Mouse (Mus musculus) kidney, embryonic 16.5 days (tissue): ENCODE measurements around the gene Fam129c. TPM values are rescaled to one million over a fixed set of nuclear protein-coding genes. Genes with fewer than 3 reads are reported as not detected.

Experiments used
- ATAC-seq: fragments of 200-750 bp; cut with Nextera tagmentation; 2 replicates; pipeline ENCODE4 v1.8.0; 2017; ENCODE audit warnings: moderate TSS enrichment; ENCODE audit not compliant: low FRiP score, low TSS enrichment
- H3K27ac ChIP-seq: fragments of 300-500 bp; sonication (generic); 2 replicates; pipeline ENCODE4 v1.5.1; 2014; ENCODE audit warnings: low read length
- H3K27me3 ChIP-seq: fragments of 300-500 bp; sonication (generic); 2 replicates; pipeline ENCODE4 v1.6.1; 2014; ENCODE audit warnings: low read length, control low read depth, mixed read lengths; ENCODE audit not compliant: insufficient read depth
- H3K36me3 ChIP-seq: fragments of 300-500 bp; sonication (generic); 2 replicates; pipeline ENCODE4 v1.6.1; 2014; ENCODE audit warnings: low read length, control low read depth, mixed read lengths; ENCODE audit not compliant: insufficient read depth
- H3K4me1 ChIP-seq: fragments of 300-500 bp; sonication (generic); 2 replicates; pipeline ENCODE4 v1.6.1; 2014; ENCODE audit warnings: low read length, control low read depth, mixed read lengths; ENCODE audit not compliant: insufficient read depth
- H3K4me2 ChIP-seq: fragments of 300-500 bp; sonication (generic); replicated peaks from 2 replicates; pipeline ENCODE4 v1.6.1; 2014; ENCODE audit warnings: low read depth, low read length
- H3K4me3 ChIP-seq: fragments of 300-500 bp; sonication (generic); 2 replicates; pipeline ENCODE4 v1.5.1; 2014; ENCODE audit warnings: mild to moderate bottlenecking, low read length
- H3K9ac ChIP-seq: fragments of 300-500 bp; sonication (generic); replicated peaks from 2 replicates; pipeline ENCODE4 v1.6.1; 2014; ENCODE audit warnings: low read length
- H3K9me3 ChIP-seq: fragments of 300-500 bp; sonication (generic); 2 replicates; pipeline ENCODE4 v1.6.1; 2016; ENCODE audit warnings: low read length, control low read depth
- WGBS: fragments of 180-500 bp; shearing (Covaris S2); extraction: QIAGEN DNeasy Blood & Tissue Kit; methylation state at CpG from one replicate; pipeline ENCODE4 v1.1.7; 2014; 5-methylcytosine and 5-hydroxymethylcytosine counted together
- polyA plus RNA-seq: library from polyadenylated mRNA; unstranded; fragments of >200 nt; fragmentation: Nextera tagmentation; extraction: Ambion mirVana; gene quantifications from 2 replicates; pipeline ENCODE4 v1.2.1, GENCODE M21; 2015

Gene Fam129c
- polyA plus RNA-seq, 1 experiment from 2014 or later: 5.3 TPM

DNA sequence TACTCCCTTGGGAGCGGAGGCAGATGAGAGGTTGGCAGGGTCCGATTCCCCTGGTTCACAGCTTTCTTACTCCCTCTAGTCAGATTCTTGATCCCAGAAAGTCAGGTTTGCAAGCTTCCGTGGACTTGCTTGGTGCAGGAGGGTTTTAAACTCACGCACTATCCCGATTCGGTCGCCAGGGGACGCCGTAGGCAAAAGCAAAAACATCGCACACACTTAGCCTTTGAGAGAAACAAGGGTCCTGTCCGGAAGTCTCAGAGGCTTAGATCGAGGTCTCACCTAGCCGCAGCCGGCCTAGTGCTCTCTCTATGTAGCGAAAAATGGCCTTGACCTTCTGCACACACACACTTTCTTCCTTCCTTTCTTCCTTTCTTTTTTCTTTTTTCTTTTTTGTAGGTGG, 36.0 kb upstream of the Fam129c start:
- no peaks in the 10 kb centered on the region for H3K36me3 ChIP-seq
- no peak overlapping the region for H3K4me3 ChIP-seq
- H3K27ac ChIP-seq: no peak overlapping the region
- peaks cover 6% of the 10 kb centered on the region; the same call in 1 of the 2 replicates for H3K9me3 ChIP-seq
- H3K4me2 ChIP-seq: no peak overlapping the region
- H3K4me1 ChIP-seq: peaks cover 11% of the 10 kb centered on the region
- WGBS: 2% methylated on average over 15 of the region's 15 CpGs
- H3K9ac ChIP-seq: no peak overlapping the region
- ATAC-seq: no peak
- peaks cover 49% of the 10 kb centered on the region for H3K27me3 ChIP-seq

DNA sequence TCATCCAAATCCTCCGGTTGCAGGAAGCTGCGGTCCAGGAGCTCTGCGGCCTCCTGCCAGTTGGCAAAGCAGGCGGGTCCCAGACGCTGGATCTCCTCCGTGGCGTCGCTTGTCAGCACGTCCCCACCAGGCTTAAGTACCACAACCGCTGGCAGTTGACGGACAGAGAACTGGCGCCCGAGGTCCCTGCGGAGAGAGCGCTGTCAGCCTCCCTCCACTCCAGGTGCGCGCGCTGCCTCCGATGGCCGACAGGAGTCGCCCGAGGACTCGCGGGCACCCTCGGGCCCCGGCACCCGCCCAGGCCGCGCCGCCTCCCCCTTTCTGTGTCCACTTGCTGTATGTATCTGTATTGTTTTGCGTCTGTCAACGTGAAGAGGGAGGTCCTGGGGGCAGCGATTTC, 34.7 kb upstream of the Fam129c start:
- Histone ChIP-seq H3K4me3 (peak overlapping the region; percentile 32), H3K4me1 (peaks cover 14% of the 10 kb centered on the region), H3K4me2 (peak overlapping the region; percentile 50), H3K27ac (no peak overlapping the region), H3K36me3 (no peaks in the 10 kb centered on the region), H3K9me3 (peaks cover 6% of the 10 kb centered on the region; the same call in 1 of the 2 replicates), H3K27me3 (peaks cover 42% of the 10 kb centered on the region), H3K9ac (peak overlapping the region; percentile 9)
- WGBS: 1% methylated on average over 33 of the region's 33 CpGs
- 0 out of 2 replicates have a peak, but pooled peaks have one; percentile 34 for ATAC-seq

DNA sequence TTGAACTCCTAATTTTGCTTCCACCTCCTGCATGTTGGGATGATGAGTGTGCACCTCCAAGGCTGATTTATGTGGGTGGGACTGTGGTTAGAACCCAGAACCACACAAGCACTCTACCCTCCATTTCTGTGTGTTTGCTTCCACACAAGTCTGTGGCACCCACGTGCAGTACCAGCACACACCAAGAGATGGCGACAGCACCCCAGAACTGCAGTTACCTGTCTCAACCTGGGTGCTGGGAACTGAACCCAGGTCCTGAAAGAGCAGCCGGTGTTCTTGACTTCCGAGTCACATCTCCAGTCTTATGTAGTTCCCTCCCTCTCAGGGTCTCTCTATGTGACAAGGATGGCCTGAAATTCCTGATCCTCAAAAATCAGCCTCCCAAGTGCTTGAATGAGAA, 33.5 kb upstream of the Fam129c start:
- Histone ChIP-seq H3K27me3 (peaks cover 33% of the 10 kb centered on the region), H3K27ac (no peak overlapping the region), H3K4me1 (peaks cover 18% of the 10 kb centered on the region), H3K9me3 (peaks cover 6% of the 10 kb centered on the region; the same call in 1 of the 2 replicates), H3K4me3 (no peak overlapping the region), H3K4me2 (no peak overlapping the region), H3K9ac (no peak overlapping the region), H3K36me3 (no peaks in the 10 kb centered on the region)
- ATAC-seq: no peak
- 83% methylated on average over 4 of the region's 4 CpGs for WGBS

DNA sequence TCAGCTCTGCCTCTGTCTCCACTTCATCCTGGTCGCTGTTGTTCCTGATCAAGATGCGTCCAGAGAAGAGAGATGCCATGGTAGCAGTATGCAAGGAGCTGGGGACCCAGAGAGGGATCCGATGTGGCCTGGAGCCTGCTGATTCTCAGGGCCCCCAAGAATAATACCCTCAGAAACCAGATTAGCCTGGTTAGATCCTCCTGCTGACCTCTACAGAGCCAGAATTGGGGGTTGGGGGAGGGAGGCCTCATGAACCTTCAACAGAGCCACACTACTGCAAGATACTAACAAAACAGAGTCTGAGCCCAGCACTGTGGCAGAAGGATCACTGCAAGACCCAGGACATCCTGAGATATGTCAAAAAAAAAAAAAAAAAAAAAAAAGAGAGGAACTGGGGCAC, 30.9 kb upstream of the Fam129c start, which contains the start of gene Nxnl1:
Gene Nxnl1, minus strand, starts transcription at position 101 of the 400 bp plus-strand sequence.
- Histone ChIP-seq H3K4me3 (no peak within 1 kb of the TSS), H3K4me2 (no peak within 1 kb of the TSS), H3K4me1 (peaks cover 25% of the 10 kb centered on the region), H3K36me3 (no peaks in the 10 kb centered on the region), H3K27me3 (peaks cover 12% of the 10 kb centered on the region), H3K9me3 (peaks cover 6% of the 10 kb centered on the region; the same call in 1 of the 2 replicates), H3K9ac (no peak within 1 kb of the TSS), H3K27ac (no peak within 1 kb of the TSS; the same call in 1 of the 2 replicates)
- no peak for ATAC-seq
- 71% methylated on average over 3 of the region's 3 CpGs for WGBS

DNA sequence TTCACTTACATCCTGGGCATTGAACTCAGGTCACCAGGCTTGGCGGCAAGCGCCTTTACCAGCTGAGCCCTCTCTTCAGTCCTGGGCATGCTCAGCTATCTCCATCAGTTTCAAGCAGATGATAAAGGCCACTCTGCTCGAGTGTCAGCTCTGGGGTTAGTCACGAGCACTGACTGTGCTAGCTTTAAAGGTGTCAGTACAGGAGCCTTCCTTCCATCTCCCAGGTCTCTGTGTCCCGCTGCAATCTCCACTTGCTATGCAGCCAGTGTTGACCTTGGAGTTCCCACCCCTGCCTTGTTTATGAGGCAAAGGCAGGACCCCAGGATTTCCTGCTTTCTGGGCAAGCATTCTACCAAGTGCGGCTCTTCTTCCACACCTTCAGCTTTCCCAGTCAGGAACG, 29.9 kb upstream of the Fam129c start:
- no peak overlapping the region for H3K4me2 ChIP-seq
- 74% methylated on average over 7 of the region's 7 CpGs for WGBS
- H3K4me3 ChIP-seq: no peak overlapping the region
- peak overlapping the region; percentile 94 for H3K27ac ChIP-seq
- H3K4me1 ChIP-seq: peaks cover 25% of the 10 kb centered on the region
- ATAC-seq: no peak
- H3K27me3 ChIP-seq: peaks cover 2% of the 10 kb centered on the region
- H3K9ac ChIP-seq: no peak overlapping the region
- no peaks in the 10 kb centered on the region for H3K36me3 ChIP-seq
- H3K9me3 ChIP-seq: peaks cover 6% of the 10 kb centered on the region; the same call in 1 of the 2 replicates

DNA sequence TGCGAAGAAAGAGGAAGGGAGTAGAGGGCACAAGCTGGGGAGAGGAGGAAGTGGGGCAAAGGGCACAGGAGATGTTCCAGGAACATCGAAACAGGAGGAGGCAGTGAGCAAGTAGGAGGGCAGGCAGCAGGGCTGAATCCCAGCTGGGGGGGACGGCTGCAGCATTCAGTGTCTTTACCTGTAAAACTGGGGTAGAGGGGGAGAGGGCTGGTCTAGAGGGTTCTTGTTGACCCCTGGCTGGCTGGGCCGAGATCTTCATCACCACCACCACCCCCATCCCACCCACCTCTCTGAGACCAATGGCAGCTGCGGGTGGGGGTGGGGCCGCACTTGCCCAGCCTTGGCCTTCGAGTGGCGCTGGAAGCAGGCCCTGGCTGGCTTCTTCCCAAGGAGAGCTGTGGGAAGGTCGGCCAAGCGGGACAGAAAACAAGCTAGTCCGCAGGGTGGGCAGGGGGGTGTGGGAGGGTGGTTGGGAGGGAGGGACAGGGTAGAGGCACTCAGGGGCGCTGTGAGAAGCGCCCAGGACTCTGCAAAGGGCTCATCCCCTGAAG, 29.0 kb upstream of the Fam129c start, which contains the start of gene Slc27a1:
Gene Slc27a1, plus strand, starts transcription at position 496 of the 551 bp plus-strand sequence.
- Histone ChIP-seq H3K27me3 (no peaks in the 10 kb centered on the region), H3K9ac (peak within 1 kb of the TSS; percentile 70), H3K4me3 (peak within 1 kb of the TSS; percentile 66), H3K4me1 (peaks cover 25% of the 10 kb centered on the region), H3K4me2 (peak within 1 kb of the TSS; percentile 91), H3K36me3 (no peaks in the 10 kb centered on the region), H3K9me3 (peaks cover 6% of the 10 kb centered on the region; the same call in 1 of the 2 replicates), H3K27ac (peak within 1 kb of the TSS; percentile 94)
- 9% methylated on average over 13 of the region's 13 CpGs for WGBS
- ATAC-seq: peak; percentile 10

DNA sequence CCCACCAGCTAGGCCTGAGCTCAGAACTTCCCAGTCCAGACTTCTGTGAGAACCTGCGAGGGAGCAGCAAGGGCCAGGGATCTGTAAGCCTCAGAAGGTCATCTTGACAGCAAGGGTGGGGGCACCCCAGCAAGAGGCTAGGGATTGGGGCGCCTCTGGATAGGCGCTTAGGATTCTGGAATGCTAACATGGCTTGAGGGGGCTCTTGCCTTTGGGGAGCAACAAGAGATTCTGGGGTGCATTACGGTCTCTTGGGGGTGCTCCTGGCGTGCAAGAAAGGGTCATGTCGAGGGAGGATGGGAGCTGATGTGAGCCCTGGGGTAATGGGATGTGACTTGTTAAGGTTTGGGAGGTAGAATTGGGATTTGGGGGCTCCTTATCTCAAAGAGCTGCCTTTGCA, 28.5 kb upstream of the Fam129c start:
- no peaks in the 10 kb centered on the region for H3K36me3 ChIP-seq
- H3K9ac ChIP-seq: peak overlapping the region; percentile 70
- H3K9me3 ChIP-seq: peaks cover 5% of the 10 kb centered on the region; the same call in 1 of the 2 replicates
- 21% methylated on average over 6 of the region's 6 CpGs for WGBS
- peak overlapping the region; percentile 66 for H3K4me3 ChIP-seq
- no peaks in the 10 kb centered on the region for H3K27me3 ChIP-seq
- peaks cover 25% of the 10 kb centered on the region for H3K4me1 ChIP-seq
- peak overlapping the region; percentile 94 for H3K27ac ChIP-seq
- peak overlapping the region; percentile 91 for H3K4me2 ChIP-seq
- ATAC-seq: no peak

DNA sequence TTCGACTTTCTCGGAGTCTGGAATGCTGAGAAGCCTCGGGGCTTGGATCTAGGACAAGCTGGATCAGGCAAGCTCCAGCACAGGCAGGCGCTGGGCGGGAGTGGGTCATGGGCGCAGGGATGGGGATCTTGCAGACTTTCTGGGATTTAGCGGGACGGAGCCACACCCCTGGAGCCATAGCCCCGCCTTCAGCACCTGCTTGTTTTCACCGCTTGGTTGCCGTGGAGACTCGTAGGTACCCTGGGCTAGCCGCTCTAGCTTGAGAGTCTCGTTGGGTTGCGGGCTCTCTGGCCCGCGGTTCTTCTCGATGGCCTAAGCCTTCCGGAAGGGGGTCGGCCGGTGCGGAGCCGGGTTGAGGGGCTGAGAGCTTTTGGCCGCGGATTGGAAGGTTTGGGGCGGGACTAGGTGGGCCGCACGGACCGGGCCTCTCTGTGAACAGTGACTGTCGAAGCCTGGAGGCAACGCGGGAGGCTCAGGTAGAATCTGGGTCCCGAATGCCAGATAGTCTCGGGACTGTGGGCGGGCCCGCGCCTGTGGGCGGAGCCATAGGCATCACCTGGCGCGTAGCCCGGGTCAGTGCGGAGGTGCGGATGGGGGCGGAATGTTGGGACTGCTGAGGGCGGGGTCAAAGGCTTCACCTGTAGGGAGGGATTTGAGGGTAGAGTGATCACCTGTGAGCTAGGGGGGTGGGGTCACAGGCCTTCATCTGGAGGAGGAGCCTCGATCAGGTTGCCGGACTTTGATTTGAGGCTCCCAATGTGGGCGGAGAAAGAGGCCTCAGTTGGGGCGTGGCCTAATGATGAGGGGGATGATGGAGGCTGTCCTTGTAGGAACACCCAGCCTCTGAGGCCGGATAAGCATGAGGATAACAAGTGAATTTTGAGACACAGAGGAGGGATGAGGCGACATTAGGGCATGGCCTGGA, 27.8 kb upstream of the Fam129c start:
- under 1% methylated on average over 51 of the region's 51 CpGs for WGBS
- peaks cover 25% of the 10 kb centered on the region for H3K4me1 ChIP-seq
- H3K27me3 ChIP-seq: no peaks in the 10 kb centered on the region
- H3K27ac ChIP-seq: peak overlapping the region; percentile 94
- no peaks in the 10 kb centered on the region for H3K9me3 ChIP-seq
- peak overlapping the region; percentile 70 for H3K9ac ChIP-seq
- peak overlapping the region; percentile 91 for H3K4me2 ChIP-seq
- H3K4me3 ChIP-seq: peak overlapping the region; percentile 66
- ATAC-seq: peak; percentile 78
- H3K36me3 ChIP-seq: no peaks in the 10 kb centered on the region

DNA sequence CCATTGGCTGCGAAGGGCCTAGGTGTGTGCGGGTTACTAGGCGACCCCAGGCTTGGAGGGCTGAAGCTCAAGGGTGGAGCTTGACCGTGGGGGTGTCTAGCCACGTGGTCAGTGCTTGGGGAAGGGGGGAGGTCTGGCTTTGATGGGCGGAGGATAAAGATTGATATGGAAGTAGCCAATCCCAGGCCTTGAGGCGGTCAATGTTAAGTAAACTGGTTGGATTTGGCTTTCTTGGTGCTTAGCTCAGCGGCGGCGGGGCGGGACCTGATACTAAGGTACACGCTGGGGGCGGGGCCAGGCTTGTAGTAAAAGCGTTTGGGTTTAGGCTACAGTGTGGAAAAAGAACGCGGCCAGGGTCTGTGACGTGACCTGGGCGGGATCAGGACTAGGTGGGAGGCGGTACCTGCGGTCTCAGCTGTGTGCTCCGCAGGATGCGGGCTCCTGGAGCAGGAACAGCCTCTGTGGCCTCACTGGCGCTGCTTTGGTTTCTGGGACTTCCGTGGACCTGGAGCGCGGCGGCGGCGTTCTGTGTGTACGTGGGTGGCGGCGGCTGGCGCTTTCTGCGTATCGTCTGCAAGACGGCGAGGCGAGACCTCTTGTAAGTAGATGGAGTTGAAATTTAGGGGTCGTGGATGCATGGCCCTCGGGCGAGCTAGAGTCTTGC, 27.0 kb upstream of the Fam129c start:
- peak; percentile 90 for ATAC-seq
- under 1% methylated on average over 41 of the region's 41 CpGs for WGBS

More for the DNA sequence above, 27.0 kb upstream of the Fam129c start:
- Histone ChIP-seq H3K4me1 (peaks cover 25% of the 10 kb centered on the region), H3K9me3 (no peaks in the 10 kb centered on the region), H3K9ac (peak overlapping the region; percentile 77), H3K27me3 (no peaks in the 10 kb centered on the region), H3K4me3 (peak overlapping the region; percentile 66), H3K27ac (peak overlapping the region; percentile 94), H3K36me3 (no peaks in the 10 kb centered on the region), H3K4me2 (peak overlapping the region; percentile 91)
